Mouse (Mus musculus): ENCODE data around the gene Tdrd9.

Gene Tdrd9

GRCm38 (mm10) chr12:111963339-111963738 is 8.0 kb upstream of the Tdrd9 start:
- DNase-seq (ENCODE audit: low read depth): no peak

- peak; percentile 98 for DNase-seq (ENCODE audit: low read depth)
Observed at GRCm38 (mm10) chr12:111966683-111967173, 4.6 kb upstream of the Tdrd9 start, which contains the start of gene Atp5mpl. TSS of gene Atp5mpl (minus strand) at chr12:111966977.

- no peak for DNase-seq (ENCODE audit: low read depth)
Observed at GRCm38 (mm10) chr12:111970085-111970484, 1.3 kb upstream of the Tdrd9 start.

GRCm38 (mm10) chr12:111972504-111972903 is 1.1 kb downstream of the Tdrd9 start:
- no peak for DNase-seq (ENCODE audit: low read depth)

GRCm38 (mm10) chr12:111974578-111974977 is 3.2 kb downstream of the Tdrd9 start:
- no peak for DNase-seq (ENCODE audit: low read depth)

DNA sequence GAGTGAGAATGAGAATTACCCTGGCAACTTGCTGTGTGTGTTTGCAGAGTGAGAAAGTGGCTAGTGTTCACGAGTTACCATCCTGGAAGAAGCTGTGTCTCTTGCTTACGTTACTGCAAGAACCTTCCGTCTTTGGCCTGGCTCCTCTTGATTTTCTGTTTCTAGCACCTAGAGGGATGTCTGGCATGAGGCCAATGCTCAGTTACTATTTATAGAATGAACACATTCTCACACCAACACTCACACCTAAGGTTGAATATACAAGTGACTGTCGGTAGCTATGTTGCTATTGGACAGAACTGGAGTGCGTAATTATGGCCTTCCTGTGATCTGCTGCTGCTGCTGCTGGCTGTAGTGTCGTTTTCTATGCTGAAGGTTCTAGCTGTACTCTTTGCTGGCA is 5.8 kb downstream of the Tdrd9 start:
- peak; percentile 37 for DNase-seq (ENCODE audit: low read depth)

DNA sequence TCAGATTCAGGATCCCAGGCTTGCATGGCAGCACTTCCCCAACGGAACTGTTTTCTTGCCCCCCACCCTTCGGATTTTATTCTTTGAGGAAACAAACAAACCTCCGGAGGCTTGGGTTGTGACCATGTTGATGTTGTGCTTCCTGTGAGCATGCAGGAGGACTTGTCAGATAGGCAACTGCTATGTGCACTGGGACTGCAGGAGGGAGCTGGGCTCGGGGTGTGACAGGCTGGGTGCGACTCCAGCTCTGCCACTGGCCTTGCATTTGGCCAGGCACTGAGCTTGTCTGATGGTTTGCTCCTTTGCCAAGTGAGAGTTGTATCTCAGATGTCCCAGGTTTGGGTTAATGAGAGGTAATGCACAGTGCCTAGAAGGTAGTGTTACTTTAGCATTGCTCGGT is 6.9 kb downstream of the Tdrd9 start:
- DNase-seq (ENCODE audit: low read depth): no peak

GRCm38 (mm10) chr12:111980887-111981367 is 9.6 kb downstream of the Tdrd9 start, which contains the start of gene Rd3l:
TSS of gene Rd3l (minus strand) at chr12:111981317.
- DNase-seq (ENCODE audit: low read depth): no peak

GRCm38 (mm10) chr12:111981831-111982230 is 10.5 kb downstream of the Tdrd9 start:
- DNase-seq (ENCODE audit: low read depth): no peak

DNA sequence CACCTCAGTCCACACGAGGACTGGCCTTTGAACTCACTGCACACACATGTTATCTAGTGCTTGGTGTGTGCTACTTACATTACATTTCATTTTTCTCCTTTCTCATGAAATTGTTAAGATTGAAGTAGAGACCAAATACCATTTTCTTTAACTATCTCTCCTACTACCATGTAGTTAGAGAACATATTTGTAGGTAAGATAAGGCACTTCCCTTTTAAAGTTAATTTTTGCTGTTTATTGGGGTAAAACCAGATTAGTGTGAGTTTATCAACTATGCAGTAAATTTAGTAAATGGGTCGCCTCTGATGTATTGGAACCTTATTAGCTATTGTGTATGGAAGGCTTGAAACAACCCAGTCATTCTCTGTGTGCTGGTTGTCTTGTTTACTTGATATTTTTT is 11.8 kb downstream of the Tdrd9 start:
- no peak for DNase-seq (ENCODE audit: low read depth)

GRCm38 (mm10) chr12:111986756-111987155 is 15.4 kb downstream of the Tdrd9 start:
- no peak for DNase-seq (ENCODE audit: low read depth)

- DNase-seq (ENCODE audit: low read depth): peak; percentile 53
Observed at GRCm38 (mm10) chr12:111992626-111993025, 21.3 kb downstream of the Tdrd9 start.

DNA sequence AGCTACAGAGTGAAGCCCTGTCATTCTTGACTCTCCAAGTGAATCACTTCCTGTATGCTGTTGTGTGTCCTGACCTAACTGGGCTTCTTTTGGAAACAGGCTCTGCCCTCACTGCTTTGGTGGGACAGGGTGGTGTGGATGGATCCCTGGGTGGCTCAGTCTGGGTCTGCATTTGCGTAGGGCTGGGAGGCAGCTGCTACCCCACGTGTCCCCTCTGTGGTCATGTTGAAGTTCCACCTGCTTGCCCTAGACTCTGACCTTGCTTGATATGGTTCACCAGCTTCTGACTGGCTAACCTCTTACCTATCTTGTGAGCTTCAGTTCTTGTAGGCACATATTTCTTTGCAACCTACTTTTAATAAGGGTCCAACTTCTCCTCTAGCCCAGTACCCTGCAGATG is 23.8 kb downstream of the Tdrd9 start:
- no peak for DNase-seq (ENCODE audit: low read depth)

DNA sequence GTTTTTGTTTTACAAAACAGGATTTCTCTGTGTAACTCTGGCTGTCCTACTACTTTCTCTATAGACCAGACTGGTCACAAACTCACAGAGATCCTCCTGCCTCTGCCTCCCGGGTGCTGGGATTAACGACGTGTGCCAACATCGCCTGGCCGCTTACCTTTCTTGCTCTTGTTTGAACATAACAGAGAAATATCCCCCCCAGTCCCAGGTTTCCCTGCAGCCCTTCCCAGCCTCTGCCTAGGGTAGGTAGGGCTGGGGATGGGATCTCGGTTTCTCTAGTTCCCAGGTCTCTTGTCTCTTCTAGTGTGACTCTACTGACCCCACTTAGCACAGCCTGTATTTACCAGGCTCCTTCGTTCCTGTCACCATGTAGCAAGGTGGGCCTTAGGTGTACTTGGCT is 28.4 kb downstream of the Tdrd9 start:
- no peak for DNase-seq (ENCODE audit: low read depth)

- peak; percentile 87 for DNase-seq (ENCODE audit: low read depth)
Observed at GRCm38 (mm10) chr12:112001223-112001622, 29.9 kb downstream of the Tdrd9 start.

GRCm38 (mm10) chr12:112012511-112013270 is 41.3 kb downstream of the Tdrd9 start:
- DNase-seq (ENCODE audit: low read depth): no peak

- DNase-seq (ENCODE audit: low read depth): no peak
Observed at GRCm38 (mm10) chr12:112013271-112013801, 42.0 kb downstream of the Tdrd9 start.

DNA sequence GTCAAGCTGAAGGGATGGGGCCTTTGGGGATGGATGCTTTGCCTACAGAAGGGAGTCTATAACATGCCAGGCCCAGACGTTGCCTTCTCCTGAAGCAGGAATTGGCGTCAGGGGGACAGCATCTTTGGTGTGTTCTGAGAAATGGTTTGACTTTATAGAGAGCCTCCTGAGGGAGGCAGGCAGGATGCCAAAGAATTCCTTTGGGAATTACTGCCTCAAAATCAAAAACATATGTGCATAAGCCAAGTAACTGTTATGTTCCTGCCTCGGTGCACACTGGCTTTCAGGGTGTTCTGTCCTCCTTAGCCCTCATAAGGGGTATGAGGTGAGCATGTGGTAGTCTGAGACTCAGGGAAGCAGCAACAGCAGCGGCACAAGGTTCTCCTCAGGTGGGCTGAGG is 45.0 kb downstream of the Tdrd9 start:
- peak; percentile 75 for DNase-seq (ENCODE audit: low read depth)

- peak; percentile 40 for DNase-seq (ENCODE audit: low read depth)
Observed at GRCm38 (mm10) chr12:112023306-112023705, 51.9 kb downstream of the Tdrd9 start.

GRCm38 (mm10) chr12:112024581-112025310 is 53.4 kb downstream of the Tdrd9 start:
- DNase-seq (ENCODE audit: low read depth): no peak

- no peak for DNase-seq (ENCODE audit: low read depth)
Observed at GRCm38 (mm10) chr12:112025457-112025856, 54.1 kb downstream of the Tdrd9 start.

- DNase-seq (ENCODE audit: low read depth): no peak
Observed at GRCm38 (mm10) chr12:112025907-112026645, 54.7 kb downstream of the Tdrd9 start.
